Mouse (Mus musculus) embryonic facial prominence, embryonic 11.5 days (tissue): Measurements from ENCODE around the gene Agbl4. TPM values are rescaled to one million over a fixed set of nuclear protein-coding genes. Genes with fewer than 3 reads are reported as not detected.

Source experiments
- ATAC-seq: fragments of 200-750 bp; cut with Nextera tagmentation; replicated peaks from 2 replicates; pipeline ENCODE4 v1.8.0; 2017; ENCODE audit warnings: low read depth; ENCODE audit not compliant: insufficient number of reproducible peaks, low FRiP score, low TSS enrichment
- DNase-seq: peaks from one replicate; pipeline ENCODE4 v3.0.0-alpha.2; 2015; ENCODE audit warnings: low spot score
- H3K27ac ChIP-seq: fragments of 300-500 bp; sonication (generic); replicated peaks from 2 replicates; pipeline ENCODE4 v1.5.1; 2014; ENCODE audit warnings: mild to moderate bottlenecking, low read depth, low read length, control low read depth
- H3K27me3 ChIP-seq: fragments of 300-500 bp; sonication (generic); 2 replicates; pipeline ENCODE4 v1.6.1; 2014; ENCODE audit warnings: mild to moderate bottlenecking, low read length, moderate library complexity, mixed read lengths; ENCODE audit not compliant: control insufficient read depth, insufficient read depth
- H3K36me3 ChIP-seq: fragments of 300-500 bp; sonication (generic); replicated peaks from 2 replicates; pipeline ENCODE4 v1.6.1; 2014; ENCODE audit warnings: low read depth, mild to moderate bottlenecking, low read length, moderate library complexity, mixed read lengths; ENCODE audit not compliant: control insufficient read depth, insufficient read depth
- H3K4me1 ChIP-seq: fragments of 300-500 bp; sonication (generic); 2 replicates; pipeline ENCODE4 v1.6.1; 2014; ENCODE audit warnings: low read length, mixed read lengths; ENCODE audit not compliant: control insufficient read depth, insufficient read depth
- H3K4me2 ChIP-seq: fragments of 300-500 bp; sonication (generic); 2 replicates; pipeline ENCODE4 v1.6.1; 2014; ENCODE audit warnings: low read depth, mild to moderate bottlenecking, control low read depth, low read length, moderate library complexity
- H3K4me3 ChIP-seq: fragments of 300-500 bp; sonication (generic); 2 replicates; pipeline ENCODE4 v1.5.1; 2014; ENCODE audit warnings: low read depth, low read length, control low read depth
- H3K9ac ChIP-seq: fragments of 300-500 bp; sonication (generic); replicated peaks from 2 replicates; pipeline ENCODE4 v1.6.1; 2014; ENCODE audit warnings: mild to moderate bottlenecking, control low read depth, low read length
- H3K9me3 ChIP-seq: fragments of 300-500 bp; sonication (generic); replicated peaks from 2 replicates; pipeline ENCODE4 v1.6.1; 2016; ENCODE audit warnings: mild to moderate bottlenecking, low read length, inconsistent platforms, mixed read lengths; ENCODE audit not compliant: control insufficient read depth
- WGBS: fragments of 180-500 bp; shearing (Covaris S2); extraction: QIAGEN DNeasy Blood & Tissue Kit; methylation state at CpG from one replicate; pipeline ENCODE4 v1.1.7; 2014; 5-methylcytosine and 5-hydroxymethylcytosine counted together
- polyA plus RNA-seq: library from polyadenylated mRNA; unstranded; fragments of >200 nt; fragmentation: Nextera tagmentation; extraction: Ambion mirVana; gene quantifications from 2 replicates; pipeline ENCODE4 v1.2.1, GENCODE M21; 2014

Gene Agbl4
- polyA plus RNA-seq, 1 experiment from 2014 or later, result 0.98 TPM

- no peak overlapping the region for H3K9ac ChIP-seq
- no peaks in the 10 kb centered on the region for H3K27me3 ChIP-seq
- 71% methylated on average over 3 of the region's 3 CpGs for WGBS
- no peak overlapping the region for H3K4me3 ChIP-seq
- H3K4me2 ChIP-seq, result no peak overlapping the region
- no peak for DNase-seq
- no peaks in the 10 kb centered on the region for H3K4me1 ChIP-seq
- no peak overlapping the region for H3K27ac ChIP-seq
- no peaks in the 10 kb centered on the region for H3K36me3 ChIP-seq
- ATAC-seq, result no peak
- no peaks in the 10 kb centered on the region for H3K9me3 ChIP-seq
These were observed 1307.5 kb downstream of the Agbl4 start for GRCm38 (mm10) chr4:111704975-111705374.

Other genes with a start within 250 kb of the Agbl4 start
- gene Elavl4, start 45.8 kb upstream of the Agbl4 start, polyA plus RNA-seq, result 83.3 and 112 TPM in 2 replicates